Mouse (Mus musculus) spleen, adult 12 weeks (tissue): ENCODE data around the gene AC141477.1.

ENCODE experiments used
- DNase-seq: peaks from one replicate; pipeline ENCODE4 v3.0.0; 2022; ENCODE audit warnings: low spot score

AC141477.1 gene

GRCm38 (mm10) chr10:76408520-76408919, 31.7 kb downstream of the AC141477.1 start:
- DNase-seq: no peak

GRCm38 (mm10) chr10:76392596-76392995, 47.6 kb downstream of the AC141477.1 start:
- DNase-seq: no peak

GRCm38 (mm10) chr10:76391786-76392185, 48.5 kb downstream of the AC141477.1 start:
- DNase-seq: peak; percentile 8

GRCm38 (mm10) chr10:76391166-76391565, 49.1 kb downstream of the AC141477.1 start:
- DNase-seq: no peak
